Mouse (Mus musculus) midbrain, embryonic 11.5 days (tissue): Measurements from ENCODE around the gene Caln1. TPM values are rescaled to one million over a fixed set of nuclear protein-coding genes. Genes with fewer than 3 reads are reported as not detected.

Experiments used
- ATAC-seq: fragments of 200-750 bp; cut with Nextera tagmentation; 2 replicates; pipeline ENCODE4 v1.8.0; 2017; ENCODE audit warnings: moderate TSS enrichment, moderate library complexity; ENCODE audit not compliant: low FRiP score
- DNase-seq: peaks from one replicate; pipeline ENCODE4 v3.0.0; 2015; ENCODE audit warnings: low spot score; ENCODE audit errors: missing footprints
- H3K27ac ChIP-seq: fragments of 300-500 bp; sonication (generic); 2 replicates; pipeline ENCODE4 v1.5.1; 2014; ENCODE audit warnings: low read depth, low read length
- H3K27me3 ChIP-seq: fragments of 300-500 bp; sonication (generic); 2 replicates; pipeline ENCODE4 v1.6.1; 2014; ENCODE audit warnings: mild to moderate bottlenecking, low read length, moderate library complexity, mixed read lengths; ENCODE audit not compliant: control insufficient read depth, insufficient read depth
- H3K36me3 ChIP-seq: fragments of 300-500 bp; sonication (generic); 2 replicates; pipeline ENCODE4 v1.6.1; 2014; ENCODE audit warnings: mild to moderate bottlenecking, low read length, moderate library complexity, mixed read lengths; ENCODE audit not compliant: control insufficient read depth, insufficient read depth
- H3K4me1 ChIP-seq: fragments of 300-500 bp; sonication (generic); 2 replicates; pipeline ENCODE4 v1.6.1; 2014; ENCODE audit warnings: low read length; ENCODE audit not compliant: control insufficient read depth, insufficient read depth
- H3K4me2 ChIP-seq: fragments of 300-500 bp; sonication (generic); 2 replicates; pipeline ENCODE4 v1.6.1; 2014; ENCODE audit warnings: mild to moderate bottlenecking, moderate library complexity
- H3K4me3 ChIP-seq: fragments of 300-500 bp; sonication (generic); 2 replicates; pipeline ENCODE4 v1.5.1; 2014; ENCODE audit warnings: low read depth, low read length
- H3K9ac ChIP-seq: fragments of 300-500 bp; sonication (generic); 2 replicates; pipeline ENCODE4 v1.6.1; 2014; ENCODE audit warnings: low read length
- H3K9me3 ChIP-seq: fragments of 300-500 bp; sonication (generic); 2 replicates; pipeline ENCODE4 v1.6.1; 2016; ENCODE audit warnings: low read length; ENCODE audit not compliant: control insufficient read depth
- WGBS: fragments of 180-500 bp; shearing (Covaris S2); extraction: QIAGEN DNeasy Blood & Tissue Kit; methylation state at CpG from one replicate; pipeline ENCODE4 v1.1.7; 2014; 5-methylcytosine and 5-hydroxymethylcytosine counted together
- polyA plus RNA-seq: library from polyadenylated mRNA; unstranded; fragments of >200 nt; fragmentation: Nextera tagmentation; extraction: Ambion mirVana; gene quantifications from 2 replicates; pipeline ENCODE4 v1.2.1, GENCODE M21; 2014

The Caln1 gene
- polyA plus RNA-seq, 1 experiment from 2014 or later: 0.34 TPM

DNA sequence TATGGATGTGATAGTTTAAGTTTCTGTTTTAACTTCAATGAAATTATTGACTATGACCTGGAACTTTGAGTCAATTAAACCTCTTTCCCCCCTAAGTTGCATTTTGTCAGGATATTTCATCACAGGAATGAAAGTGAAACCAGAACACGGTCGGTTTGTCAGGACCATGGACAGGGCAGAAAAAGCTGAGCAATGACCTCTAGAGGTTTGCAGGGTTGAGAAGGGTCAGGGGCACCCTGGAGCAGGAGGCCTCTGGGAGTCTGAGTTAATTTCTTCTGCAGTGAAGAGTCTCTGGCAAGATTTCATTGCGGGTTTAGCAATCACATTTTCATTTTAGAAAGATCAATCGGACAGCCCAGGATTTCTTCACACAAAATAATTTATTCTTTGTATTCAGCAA lies 184.7 kb downstream of the Caln1 start:
- no peak for DNase-seq
- no peak overlapping the region for H3K4me2 ChIP-seq
- no peak overlapping the region for H3K9ac ChIP-seq
- no peak overlapping the region for H3K27ac ChIP-seq
- H3K4me3 ChIP-seq: no peak overlapping the region
- no peaks in the 10 kb centered on the region for H3K4me1 ChIP-seq
- H3K36me3 ChIP-seq: no peaks in the 10 kb centered on the region
- H3K27me3 ChIP-seq: no peaks in the 10 kb centered on the region
- no peaks in the 10 kb centered on the region for H3K9me3 ChIP-seq
- no peak for ATAC-seq
- 68% methylated on average over 4 of the region's 4 CpGs for WGBS

- Histone ChIP-seq H3K27me3 (no peaks in the 10 kb centered on the region), H3K9me3 (peaks cover 2% of the 10 kb centered on the region; the same call in 1 of the 2 replicates), H3K27ac (no peak overlapping the region), H3K9ac (no peak overlapping the region), H3K4me1 (no peaks in the 10 kb centered on the region), H3K36me3 (no peaks in the 10 kb centered on the region), H3K4me2 (no peak overlapping the region), H3K4me3 (no peak overlapping the region)
- 86% methylated on average over 3 of the region's 3 CpGs for WGBS
- DNase-seq (no peak), ATAC-seq (no peak)
These were observed 193.9 kb downstream of the Caln1 start for GRCm38 (mm10) chr5:130563146-130563545.

DNA sequence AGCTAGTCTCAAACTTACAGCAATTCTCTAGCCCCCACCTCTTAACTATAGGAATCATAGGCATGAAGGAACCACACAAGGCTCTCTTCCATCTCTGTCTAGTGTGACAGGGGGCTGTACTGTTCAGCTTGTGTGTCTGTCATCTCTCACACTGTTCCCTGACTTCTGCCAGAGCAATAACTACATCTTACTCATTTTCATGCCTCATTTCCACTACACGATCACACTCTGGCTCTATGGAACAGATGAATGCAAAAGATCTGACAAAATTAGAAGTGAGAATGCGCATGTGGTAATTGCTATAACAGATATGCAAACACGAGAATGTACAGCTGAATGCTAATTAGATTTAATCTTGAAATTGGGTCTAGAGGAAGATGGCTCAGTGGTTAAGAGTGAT lies 196.7 kb downstream of the Caln1 start:
- no peaks in the 10 kb centered on the region for H3K36me3 ChIP-seq
- no peak overlapping the region for H3K4me2 ChIP-seq
- H3K9ac ChIP-seq: no peak overlapping the region
- H3K4me3 ChIP-seq: no peak overlapping the region
- H3K9me3 ChIP-seq: peaks cover 2% of the 10 kb centered on the region; the same call in 1 of the 2 replicates
- 90% methylated on average over 3 of the region's 3 CpGs for WGBS
- no peak for DNase-seq
- H3K27ac ChIP-seq: no peak overlapping the region
- no peak for ATAC-seq
- H3K27me3 ChIP-seq: no peaks in the 10 kb centered on the region
- H3K4me1 ChIP-seq: no peaks in the 10 kb centered on the region

DNA sequence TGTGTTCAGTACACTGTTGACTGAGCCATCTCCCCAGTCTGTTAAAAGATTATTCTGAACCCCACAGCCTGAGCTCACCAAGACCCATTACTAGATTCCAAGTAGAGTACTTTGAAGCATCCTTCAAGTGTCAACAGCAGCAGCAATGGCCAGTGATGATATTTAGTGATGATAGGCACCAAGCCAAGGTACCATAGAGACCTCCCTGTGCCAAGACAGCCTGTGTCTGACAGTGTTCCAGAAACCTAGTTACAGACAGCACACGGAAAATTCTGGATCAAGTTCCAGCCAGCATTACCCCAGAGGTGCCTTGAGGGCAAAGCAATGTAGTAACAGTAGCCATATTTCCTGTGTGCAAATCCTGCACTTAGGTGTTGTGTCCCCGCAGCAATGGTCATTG lies 208.3 kb downstream of the Caln1 start:
- no peaks in the 10 kb centered on the region for H3K4me1 ChIP-seq
- no peaks in the 10 kb centered on the region for H3K36me3 ChIP-seq
- 86% methylated on average over 2 of the region's 2 CpGs for WGBS
- ATAC-seq (no peak), DNase-seq (no peak)
- no peak overlapping the region for H3K27ac ChIP-seq
- H3K27me3 ChIP-seq: no peaks in the 10 kb centered on the region
- H3K9ac ChIP-seq: no peak overlapping the region
- H3K4me2 ChIP-seq: no peak overlapping the region
- no peak overlapping the region for H3K4me3 ChIP-seq
- H3K9me3 ChIP-seq: no peaks in the 10 kb centered on the region

DNA sequence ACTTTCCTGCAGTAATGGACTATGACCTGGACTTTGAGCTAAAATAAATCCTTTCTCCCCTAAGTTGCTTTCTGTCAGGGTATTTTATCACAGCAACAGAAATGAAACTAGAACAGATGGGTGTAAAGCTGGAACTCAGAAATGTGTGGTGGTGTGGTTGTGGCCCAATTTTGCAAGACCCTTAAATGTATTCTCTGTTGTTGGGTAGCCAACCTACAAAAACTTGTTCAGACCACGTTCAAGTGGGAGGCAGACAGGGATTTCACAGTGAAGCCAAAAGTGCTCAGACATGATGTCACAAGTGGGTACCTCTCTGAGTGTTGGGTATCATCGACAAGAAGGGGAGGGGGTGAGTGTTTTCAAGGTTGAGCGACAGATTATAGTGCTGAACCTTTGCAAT lies 214.8 kb downstream of the Caln1 start:
- no peak for ATAC-seq
- H3K4me2 ChIP-seq: no peak overlapping the region

GRCm38 (mm10) chr5:130586257-130586656 lies 217.0 kb downstream of the Caln1 start:
- no peak for ATAC-seq
- WGBS: 90% methylated on average over 4 of the region's 4 CpGs
- H3K36me3 ChIP-seq: no peaks in the 10 kb centered on the region

More for the DNA sequence above, 214.8 kb downstream of the Caln1 start:
- H3K27me3 ChIP-seq: no peaks in the 10 kb centered on the region
- WGBS: 80% methylated on average over 3 of the region's 3 CpGs
- H3K9ac ChIP-seq: no peak overlapping the region
- no peak overlapping the region for H3K4me3 ChIP-seq
- H3K27ac ChIP-seq: no peak overlapping the region
- H3K9me3 ChIP-seq: no peaks in the 10 kb centered on the region
- no peaks in the 10 kb centered on the region for H3K4me1 ChIP-seq
- no peaks in the 10 kb centered on the region for H3K36me3 ChIP-seq
- DNase-seq: no peak

GRCm38 (mm10) chr5:130596541-130596940 lies 227.3 kb downstream of the Caln1 start:
- H3K36me3 ChIP-seq: no peaks in the 10 kb centered on the region
- H3K4me3 ChIP-seq: no peak overlapping the region
- no peaks in the 10 kb centered on the region for H3K4me1 ChIP-seq
- DNase-seq (no peak), ATAC-seq (no peak)
- 60% methylated on average over 6 of the region's 6 CpGs for WGBS
- no peak overlapping the region for H3K9ac ChIP-seq
- H3K4me2 ChIP-seq: no peak overlapping the region
- H3K9me3 ChIP-seq: no peaks in the 10 kb centered on the region
- no peaks in the 10 kb centered on the region for H3K27me3 ChIP-seq
- H3K27ac ChIP-seq: no peak overlapping the region

More at GRCm38 (mm10) chr5:130586257-130586656, 217.0 kb downstream of the Caln1 start:
- H3K9ac ChIP-seq: no peak overlapping the region
- no peak for DNase-seq
- H3K27ac ChIP-seq: no peak overlapping the region
- H3K4me1 ChIP-seq: no peaks in the 10 kb centered on the region
- no peaks in the 10 kb centered on the region for H3K27me3 ChIP-seq
- H3K9me3 ChIP-seq: peaks cover 3% of the 10 kb centered on the region; the same call in 1 of the 2 replicates
- no peak overlapping the region for H3K4me3 ChIP-seq
- no peak overlapping the region for H3K4me2 ChIP-seq

GRCm38 (mm10) chr5:130613657-130614056 lies 244.4 kb downstream of the Caln1 start:
- DNase-seq (peak; percentile 59), ATAC-seq (no peak)
- Histone ChIP-seq H3K4me1 (no peaks in the 10 kb centered on the region), H3K4me3 (no peak overlapping the region), H3K9me3 (no peaks in the 10 kb centered on the region), H3K9ac (no peak overlapping the region), H3K27me3 (no peaks in the 10 kb centered on the region), H3K27ac (no peak overlapping the region), H3K36me3 (no peaks in the 10 kb centered on the region), H3K4me2 (no peak overlapping the region)
- 88% methylated on average over 3 of the region's 3 CpGs for WGBS

- DNase-seq: peak; percentile 72
- 87% methylated on average over 3 of the region's 3 CpGs for WGBS
These were observed 245.0 kb downstream of the Caln1 start for GRCm38 (mm10) chr5:130614209-130614608.

More at GRCm38 (mm10) chr5:130614209-130614608, 245.0 kb downstream of the Caln1 start:
- Histone ChIP-seq H3K9ac (no peak overlapping the region), H3K27ac (no peak overlapping the region), H3K36me3 (no peaks in the 10 kb centered on the region), H3K4me1 (no peaks in the 10 kb centered on the region), H3K4me3 (no peak overlapping the region), H3K9me3 (no peaks in the 10 kb centered on the region), H3K27me3 (no peaks in the 10 kb centered on the region), H3K4me2 (no peak overlapping the region)
- ATAC-seq: no peak
